Mouse (Mus musculus): ENCODE results near the gene Lgi1. TPM values are rescaled to one million over a fixed set of nuclear protein-coding genes. Genes with fewer than 3 reads are reported as not detected.

The Lgi1 gene
- total and polyA plus RNA-seq, 3 experiments: 0.08 to 0.38 TPM; not detected in 1

DNA sequence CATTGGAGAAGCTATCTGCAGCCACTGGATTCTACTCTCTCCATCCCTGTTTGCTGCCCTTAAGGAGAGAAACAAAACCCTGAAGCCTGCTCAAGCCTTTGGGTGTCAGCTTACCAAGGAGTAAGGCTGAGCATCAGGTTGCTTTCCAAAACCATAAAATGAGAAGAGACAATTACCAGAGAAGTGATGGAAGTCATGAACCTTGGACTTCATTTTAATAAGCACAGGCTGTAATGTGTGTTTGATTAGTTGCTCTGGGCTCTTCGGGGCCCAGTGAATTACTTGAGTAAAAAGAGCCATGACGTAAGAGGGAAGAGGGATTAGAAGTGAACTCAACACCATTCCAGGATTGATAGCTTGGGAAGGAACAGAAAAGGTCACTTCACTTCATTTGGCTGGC, 18.1 kb downstream of the Lgi1 start:
- no peaks in the 10 kb centered on the region for H3K36me3 ChIP-seq (replicated peaks)
- H3K9me3 ChIP-seq (replicated peaks): no peaks in the 10 kb centered on the region
- no peak for ATAC-seq (ENCODE audit: extremely low read depth, insufficient number of reproducible peaks, low FRiP score, poor library complexity, severe bottlenecking)
- DNase-seq (ENCODE audit: low spot score): no peak
- peaks cover 3% of the 10 kb centered on the region; the same call in 1 of the 2 replicates for H3K27me3 ChIP-seq (ENCODE audit: insufficient read depth, low read length)
- TF ChIP-seq POLR2AphosphoS5 (IDR thresholded peaks at IDR 0.05; ENCODE audit: insufficient replicate concordance, low read depth, low read length): no peak
- no peak for TF ChIP-seq TAL1 (conservative IDR thresholded peaks at IDR 0.05; ENCODE audit: low read depth, low read length)
- no peak for TF ChIP-seq GATA2 (IDR thresholded peaks at IDR 0.05; ENCODE audit: borderline replicate concordance, low read depth, low read length)
- no peak for TF ChIP-seq GATA1 (IDR thresholded peaks at IDR 0.05; ENCODE audit: borderline replicate concordance, low read length)
- TF ChIP-seq CTCF (IDR thresholded peaks at IDR 0.05; ENCODE audit: low read depth, low read length): no peak
- H3K4me1 ChIP-seq (ENCODE audit: insufficient read depth, low read depth, low read length): no peaks in the 10 kb centered on the region
- H3K4me3 ChIP-seq (ENCODE audit: low read depth, low read length): no peak overlapping the region

GRCm38 (mm10) chr19:38288556-38288955, 24.2 kb downstream of the Lgi1 start:
- Histone ChIP-seq H3K9me3 (replicated peaks) (no peaks in the 10 kb centered on the region), H3K27me3 (ENCODE audit: insufficient read depth, low read length) (peaks cover 8% of the 10 kb centered on the region), H3K4me3 (ENCODE audit: low read depth, low read length) (no peak overlapping the region), H3K4me1 (ENCODE audit: insufficient read depth, low read depth, low read length) (no peaks in the 10 kb centered on the region), H3K36me3 (replicated peaks) (no peaks in the 10 kb centered on the region)
- DNase-seq (ENCODE audit: low spot score) (no peak), ATAC-seq (ENCODE audit: extremely low read depth, insufficient number of reproducible peaks, low FRiP score, poor library complexity, severe bottlenecking) (no peak)
- TF ChIP-seq CTCF (IDR thresholded peaks at IDR 0.05; ENCODE audit: low read depth, low read length) (no peak), TAL1 (conservative IDR thresholded peaks at IDR 0.05; ENCODE audit: low read depth, low read length) (no peak), POLR2AphosphoS5 (IDR thresholded peaks at IDR 0.05; ENCODE audit: insufficient replicate concordance, low read depth, low read length) (no peak), GATA1 (IDR thresholded peaks at IDR 0.05; ENCODE audit: borderline replicate concordance, low read length) (no peak), GATA2 (IDR thresholded peaks at IDR 0.05; ENCODE audit: borderline replicate concordance, low read depth, low read length) (no peak)

DNA sequence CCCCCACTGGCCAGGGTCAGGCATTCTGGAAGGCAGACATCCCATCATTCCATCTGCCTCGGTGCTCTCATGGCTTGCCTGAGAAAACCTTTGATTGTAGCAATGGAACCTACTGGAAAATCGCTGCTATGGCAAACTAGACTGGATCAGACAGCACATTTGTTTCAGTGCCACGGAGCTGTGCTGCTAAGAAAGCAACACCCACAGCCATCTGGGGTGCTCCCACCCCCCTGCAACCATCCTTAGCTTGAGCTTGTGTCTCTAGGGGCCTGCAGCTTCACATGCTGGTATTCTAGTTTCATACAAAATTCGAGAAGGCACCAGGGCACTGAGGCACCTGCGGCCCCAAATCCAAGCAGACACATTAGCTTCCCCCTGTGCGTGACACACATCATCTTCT, 27.1 kb downstream of the Lgi1 start:
- DNase-seq (ENCODE audit: low spot score): no peak
- TF ChIP-seq TAL1 (conservative IDR thresholded peaks at IDR 0.05; ENCODE audit: low read depth, low read length): no peak
- no peak for TF ChIP-seq POLR2AphosphoS5 (IDR thresholded peaks at IDR 0.05; ENCODE audit: insufficient replicate concordance, low read depth, low read length)
- no peak for TF ChIP-seq CTCF (IDR thresholded peaks at IDR 0.05; ENCODE audit: low read depth, low read length)
- no peak for TF ChIP-seq GATA1 (IDR thresholded peaks at IDR 0.05; ENCODE audit: borderline replicate concordance, low read length)
- TF ChIP-seq GATA2 (IDR thresholded peaks at IDR 0.05; ENCODE audit: borderline replicate concordance, low read depth, low read length): no peak
- peaks cover 8% of the 10 kb centered on the region for H3K27me3 ChIP-seq (ENCODE audit: insufficient read depth, low read length)
- no peaks in the 10 kb centered on the region for H3K4me1 ChIP-seq (ENCODE audit: insufficient read depth, low read depth, low read length)
- H3K4me3 ChIP-seq (ENCODE audit: low read depth, low read length): no peak overlapping the region
- no peak for ATAC-seq (ENCODE audit: extremely low read depth, insufficient number of reproducible peaks, low FRiP score, poor library complexity, severe bottlenecking)
- H3K9me3 ChIP-seq (replicated peaks): no peaks in the 10 kb centered on the region
- no peaks in the 10 kb centered on the region for H3K36me3 ChIP-seq (replicated peaks)

DNA sequence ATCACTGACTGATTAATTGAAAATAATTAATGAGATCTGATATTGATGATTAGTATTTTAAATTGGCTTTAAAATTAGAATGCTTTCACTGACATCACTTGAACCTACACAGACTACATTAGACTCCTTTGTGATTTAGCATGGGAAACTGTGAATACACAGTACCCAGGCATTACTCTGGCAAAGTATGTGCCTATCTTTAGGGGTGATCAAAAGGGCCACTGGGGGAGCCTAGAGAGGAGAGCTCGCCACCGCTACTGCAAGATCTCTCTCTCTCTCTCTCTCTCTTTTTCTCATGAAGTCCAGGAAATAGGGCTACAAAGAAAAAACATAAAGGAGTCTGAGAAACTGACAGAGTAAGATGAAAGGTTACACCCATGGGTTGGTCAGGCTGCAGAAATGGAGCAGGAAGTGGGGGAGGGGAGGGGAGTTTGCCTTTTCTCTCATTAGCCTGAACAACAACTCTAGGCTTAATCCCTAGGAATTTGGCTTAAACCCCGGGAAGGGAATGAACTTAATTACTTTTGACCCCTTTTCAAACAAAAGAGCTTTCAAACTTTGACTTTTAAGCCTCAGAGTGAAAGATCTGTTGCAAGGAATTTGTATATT, 33.8 kb downstream of the Lgi1 start:
- Histone ChIP-seq H3K36me3 (replicated peaks) (no peaks in the 10 kb centered on the region), H3K9me3 (replicated peaks) (no peaks in the 10 kb centered on the region), H3K4me3 (ENCODE audit: low read depth, low read length) (no peak overlapping the region), H3K27me3 (ENCODE audit: insufficient read depth, low read length) (peaks cover 9% of the 10 kb centered on the region), H3K4me1 (ENCODE audit: insufficient read depth, low read depth, low read length) (no peaks in the 10 kb centered on the region)
- no peak for TF ChIP-seq TAL1 (conservative IDR thresholded peaks at IDR 0.05; ENCODE audit: low read depth, low read length)
- no peak for TF ChIP-seq CTCF (IDR thresholded peaks at IDR 0.05; ENCODE audit: low read depth, low read length)
- no peak for TF ChIP-seq POLR2AphosphoS5 (IDR thresholded peaks at IDR 0.05; ENCODE audit: insufficient replicate concordance, low read depth, low read length)
- TF ChIP-seq GATA1 (IDR thresholded peaks at IDR 0.05; ENCODE audit: borderline replicate concordance, low read length): no peak
- no peak for TF ChIP-seq GATA2 (IDR thresholded peaks at IDR 0.05; ENCODE audit: borderline replicate concordance, low read depth, low read length)
- no peak for DNase-seq (ENCODE audit: low spot score)
- no peak for ATAC-seq (ENCODE audit: extremely low read depth, insufficient number of reproducible peaks, low FRiP score, poor library complexity, severe bottlenecking)

DNA sequence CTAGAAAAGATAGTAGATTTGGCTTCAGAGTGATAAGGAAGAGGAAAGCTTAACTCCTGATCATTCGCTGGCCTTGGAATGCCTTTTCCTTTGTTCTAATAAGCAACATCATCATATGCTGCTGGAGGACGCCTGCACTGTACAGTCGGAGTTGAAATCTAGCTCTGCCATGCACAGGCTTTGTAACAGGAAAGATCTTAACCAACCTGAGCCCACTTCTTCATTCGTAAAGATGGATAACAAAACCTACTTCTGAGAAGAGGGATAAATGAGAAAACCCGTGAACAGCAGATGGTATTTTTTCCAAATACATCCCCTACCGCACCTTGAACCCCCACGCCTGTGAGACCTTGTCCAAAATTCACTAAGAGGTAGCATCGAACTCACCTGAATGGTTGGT, 43.8 kb downstream of the Lgi1 start:
- no peak for TF ChIP-seq GATA1 (IDR thresholded peaks at IDR 0.05; ENCODE audit: borderline replicate concordance, low read length)
- TF ChIP-seq POLR2AphosphoS5 (IDR thresholded peaks at IDR 0.05; ENCODE audit: insufficient replicate concordance, low read depth, low read length): no peak
- TF ChIP-seq TAL1 (conservative IDR thresholded peaks at IDR 0.05; ENCODE audit: low read depth, low read length): no peak
- DNase-seq (ENCODE audit: low spot score): no peak
- Histone ChIP-seq H3K9me3 (replicated peaks) (no peaks in the 10 kb centered on the region), H3K4me1 (ENCODE audit: insufficient read depth, low read depth, low read length) (no peaks in the 10 kb centered on the region), H3K4me3 (ENCODE audit: low read depth, low read length) (no peak overlapping the region), H3K27me3 (ENCODE audit: insufficient read depth, low read length) (peaks cover 6% of the 10 kb centered on the region; the same call in 1 of the 2 replicates), H3K36me3 (replicated peaks) (no peaks in the 10 kb centered on the region)
- ATAC-seq (ENCODE audit: extremely low read depth, insufficient number of reproducible peaks, low FRiP score, poor library complexity, severe bottlenecking): no peak

- H3K4me1 ChIP-seq (ENCODE audit: insufficient read depth, low read depth, low read length): no peaks in the 10 kb centered on the region
- no peaks in the 10 kb centered on the region for H3K9me3 ChIP-seq (replicated peaks)
- TF ChIP-seq TAL1 (conservative IDR thresholded peaks at IDR 0.05; ENCODE audit: low read depth, low read length) (no peak), GATA2 (IDR thresholded peaks at IDR 0.05; ENCODE audit: borderline replicate concordance, low read depth, low read length) (no peak), GATA1 (IDR thresholded peaks at IDR 0.05; ENCODE audit: borderline replicate concordance, low read length) (no peak), POLR2AphosphoS5 (IDR thresholded peaks at IDR 0.05; ENCODE audit: insufficient replicate concordance, low read depth, low read length) (no peak), CTCF (IDR thresholded peaks at IDR 0.05; ENCODE audit: low read depth, low read length) (no peak)
- peaks cover 7% of the 10 kb centered on the region for H3K27me3 ChIP-seq (ENCODE audit: insufficient read depth, low read length)
- H3K36me3 ChIP-seq (replicated peaks): no peaks in the 10 kb centered on the region
- DNase-seq (ENCODE audit: low spot score) (no peak), ATAC-seq (ENCODE audit: extremely low read depth, insufficient number of reproducible peaks, low FRiP score, poor library complexity, severe bottlenecking) (no peak)
- no peak overlapping the region for H3K4me3 ChIP-seq (ENCODE audit: low read depth, low read length)
Measured at GRCm38 (mm10) chr19:38315099-38315498, 50.8 kb downstream of the Lgi1 start.

Measured in G1E (cell line).